Mouse (Mus musculus): Measurements from ENCODE around the gene Gm10803. TPM values are rescaled to one million over a fixed set of nuclear protein-coding genes. Genes with fewer than 3 reads are reported as not detected.

Gene Gm10803
- polyA plus RNA-seq, 1 experiment from 2014 or later: not detected

- Histone ChIP-seq H3K36me3 (ENCODE audit: control insufficient read depth, insufficient read depth, low read length) (no peaks in the 10 kb centered on the region), H3K27me3 (ENCODE audit: control insufficient read depth, insufficient read depth, low read length) (no peaks in the 10 kb centered on the region), H3K27ac (ENCODE audit: low read depth, low read length) (no peak overlapping the region), H3K4me1 (ENCODE audit: control insufficient read depth, insufficient read depth, low read length) (0 out of 2 replicates have a peak, but pooled peaks cover 2% of the 10 kb centered on the region), H3K9ac (ENCODE audit: low read length) (no peak overlapping the region), H3K4me3 (ENCODE audit: low read depth, low read length) (no peak overlapping the region), H3K9me3 (ENCODE audit: control insufficient read depth, low read length) (no peaks in the 10 kb centered on the region), H3K4me2 (no peak overlapping the region)
- ATAC-seq (ENCODE audit: low FRiP score) (no peak), DNase-seq (ENCODE audit: low spot score, missing footprints) (no peak)
- WGBS: 94% methylated on average over 7 of the region's 7 CpGs
Measured at GRCm38 (mm10) chr2:93533891-93534290, 26.5 kb upstream of the Gm10803 start.

DNA sequence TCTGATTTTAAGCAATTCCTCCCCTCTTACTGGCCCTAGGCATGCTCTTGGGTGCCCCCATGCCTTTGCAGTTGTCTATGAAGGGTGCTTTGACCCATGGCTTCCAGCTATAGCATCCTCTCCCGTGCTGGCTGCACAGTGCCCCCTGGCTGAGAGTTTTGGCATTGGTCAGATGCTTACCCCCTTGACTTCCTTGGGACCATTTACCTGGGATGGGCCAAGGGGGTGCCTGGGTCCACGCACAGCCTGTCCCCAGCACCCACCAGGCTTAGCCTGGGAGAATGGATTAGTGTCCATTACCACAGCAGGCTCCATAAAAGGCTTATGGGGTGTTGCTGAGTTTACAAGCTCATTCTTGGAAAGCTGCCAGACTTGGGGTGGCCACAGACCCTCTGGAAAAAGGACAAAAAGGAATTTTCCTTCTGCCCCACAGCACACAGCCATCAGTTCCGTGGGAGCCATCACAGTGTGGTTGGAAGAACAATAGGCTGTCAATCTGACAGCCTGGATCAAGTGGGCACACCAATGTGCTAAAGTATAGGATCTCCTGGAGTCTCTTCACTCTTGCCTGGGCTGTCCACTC lies 22.9 kb upstream of the Gm10803 start:
- H3K9ac ChIP-seq (ENCODE audit: low read length): no peak overlapping the region
- no peaks in the 10 kb centered on the region for H3K36me3 ChIP-seq (ENCODE audit: control insufficient read depth, insufficient read depth, low read length)
- ATAC-seq (ENCODE audit: low FRiP score) (no peak; the same call in 1 of the 2 replicates), DNase-seq (ENCODE audit: low spot score, missing footprints) (no peak)
- WGBS: 62% methylated on average over 3 of the region's 3 CpGs
- no peak overlapping the region for H3K27ac ChIP-seq (ENCODE audit: low read depth, low read length)
- H3K4me3 ChIP-seq (ENCODE audit: low read depth, low read length): no peak overlapping the region
- no peak overlapping the region for H3K4me2 ChIP-seq
- peaks cover 5% of the 10 kb centered on the region; the same call in 1 of the 2 replicates for H3K4me1 ChIP-seq (ENCODE audit: control insufficient read depth, insufficient read depth, low read length)
- no peaks in the 10 kb centered on the region for H3K27me3 ChIP-seq (ENCODE audit: control insufficient read depth, insufficient read depth, low read length)
- no peaks in the 10 kb centered on the region for H3K9me3 ChIP-seq (ENCODE audit: control insufficient read depth, low read length)

- ATAC-seq (ENCODE audit: low FRiP score) (no peak), DNase-seq (ENCODE audit: low spot score, missing footprints) (no peak)
- Histone ChIP-seq H3K4me3 (ENCODE audit: low read depth, low read length) (no peak overlapping the region), H3K27ac (ENCODE audit: low read depth, low read length) (no peak overlapping the region), H3K9me3 (ENCODE audit: control insufficient read depth, low read length) (no peaks in the 10 kb centered on the region), H3K4me2 (no peak overlapping the region), H3K4me1 (ENCODE audit: control insufficient read depth, insufficient read depth, low read length) (peaks cover 5% of the 10 kb centered on the region; the same call in 1 of the 2 replicates), H3K36me3 (ENCODE audit: control insufficient read depth, insufficient read depth, low read length) (no peaks in the 10 kb centered on the region), H3K9ac (ENCODE audit: low read length) (no peak overlapping the region), H3K27me3 (ENCODE audit: control insufficient read depth, insufficient read depth, low read length) (no peaks in the 10 kb centered on the region)
- 33% methylated on average over 6 of the region's 6 CpGs for WGBS
Measured at GRCm38 (mm10) chr2:93538140-93538539, 22.2 kb upstream of the Gm10803 start.

GRCm38 (mm10) chr2:93541771-93542170 lies 18.6 kb upstream of the Gm10803 start:
- ATAC-seq (ENCODE audit: low FRiP score): no peak
- DNase-seq (ENCODE audit: low spot score, missing footprints): no peak
- H3K9me3 ChIP-seq (ENCODE audit: control insufficient read depth, low read length): no peaks in the 10 kb centered on the region
- no peak overlapping the region for H3K4me3 ChIP-seq (ENCODE audit: low read depth, low read length)
- no peak overlapping the region for H3K4me2 ChIP-seq
- H3K36me3 ChIP-seq (ENCODE audit: control insufficient read depth, insufficient read depth, low read length): no peaks in the 10 kb centered on the region
- WGBS: 91% methylated on average over 2 of the region's 2 CpGs
- no peaks in the 10 kb centered on the region for H3K27me3 ChIP-seq (ENCODE audit: control insufficient read depth, insufficient read depth, low read length)
- no peak overlapping the region for H3K27ac ChIP-seq (ENCODE audit: low read depth, low read length)
- H3K4me1 ChIP-seq (ENCODE audit: control insufficient read depth, insufficient read depth, low read length): peaks cover 5% of the 10 kb centered on the region; the same call in 1 of the 2 replicates
- no peak overlapping the region for H3K9ac ChIP-seq (ENCODE audit: low read length)

DNA sequence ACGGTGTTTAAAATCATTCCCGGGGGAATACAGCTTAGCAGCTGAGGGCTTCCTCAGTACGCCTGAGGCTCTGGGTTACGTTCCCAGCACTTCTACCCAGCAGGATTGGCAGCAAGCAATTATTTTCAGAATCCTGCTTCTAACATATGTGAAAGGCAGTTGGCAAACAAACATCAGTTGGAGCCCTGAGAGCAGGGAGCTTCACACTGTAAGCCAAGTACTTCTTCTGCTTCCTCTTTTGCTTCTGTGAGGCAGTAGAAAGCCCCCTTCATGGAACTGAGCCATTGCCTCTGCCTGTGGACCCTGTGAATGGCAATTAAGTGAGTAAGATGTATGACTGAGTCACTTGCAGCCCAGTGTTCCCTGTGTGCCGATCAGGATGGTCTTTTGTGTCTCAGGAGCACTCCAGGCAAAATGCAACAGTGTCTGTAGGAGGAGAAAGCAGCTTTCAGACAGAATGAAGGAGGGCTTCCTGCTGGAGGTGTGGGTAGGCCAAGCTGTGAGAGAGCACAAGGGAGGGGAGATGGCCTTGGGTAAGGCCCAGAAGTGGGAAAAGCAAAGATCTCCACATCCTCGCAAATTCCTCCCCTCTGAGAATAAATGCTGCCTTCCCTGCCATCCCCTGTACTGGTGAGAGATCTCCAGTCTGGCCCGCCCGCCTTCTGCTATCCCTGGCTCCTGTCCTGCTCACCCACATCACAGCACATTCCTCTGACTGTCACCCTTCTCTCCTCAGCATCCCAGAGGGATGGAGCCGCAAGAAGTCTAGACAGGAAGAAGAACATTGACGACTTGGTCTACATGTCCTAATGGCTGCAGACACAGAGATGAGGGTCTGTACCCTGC lies 7.5 kb upstream of the Gm10803 start:
- Histone ChIP-seq H3K9ac (ENCODE audit: low read length) (no peak overlapping the region), H3K27me3 (ENCODE audit: control insufficient read depth, insufficient read depth, low read length) (no peaks in the 10 kb centered on the region), H3K36me3 (ENCODE audit: control insufficient read depth, insufficient read depth, low read length) (no peaks in the 10 kb centered on the region), H3K4me2 (no peak overlapping the region), H3K4me1 (ENCODE audit: control insufficient read depth, insufficient read depth, low read length) (no peaks in the 10 kb centered on the region), H3K4me3 (ENCODE audit: low read depth, low read length) (no peak overlapping the region), H3K9me3 (ENCODE audit: control insufficient read depth, low read length) (no peaks in the 10 kb centered on the region), H3K27ac (ENCODE audit: low read depth, low read length) (no peak overlapping the region)
- peak; percentile 85 for DNase-seq (ENCODE audit: low spot score, missing footprints)
- ATAC-seq (ENCODE audit: low FRiP score): no peak
- 69% methylated on average over 10 of the region's 10 CpGs for WGBS

- no peak for ATAC-seq (ENCODE audit: low FRiP score)
- Histone ChIP-seq H3K4me2 (no peak overlapping the region), H3K4me3 (ENCODE audit: low read depth, low read length) (no peak overlapping the region), H3K27ac (ENCODE audit: low read depth, low read length) (no peak overlapping the region), H3K36me3 (ENCODE audit: control insufficient read depth, insufficient read depth, low read length) (no peaks in the 10 kb centered on the region), H3K27me3 (ENCODE audit: control insufficient read depth, insufficient read depth, low read length) (no peaks in the 10 kb centered on the region), H3K9ac (ENCODE audit: low read length) (no peak overlapping the region), H3K9me3 (ENCODE audit: control insufficient read depth, low read length) (no peaks in the 10 kb centered on the region), H3K4me1 (ENCODE audit: control insufficient read depth, insufficient read depth, low read length) (no peaks in the 10 kb centered on the region)
- WGBS: 55% methylated on average over 5 of the region's 5 CpGs
- peak; percentile 76 for DNase-seq (ENCODE audit: low spot score, missing footprints)
Measured at GRCm38 (mm10) chr2:93553905-93554304, 6.5 kb upstream of the Gm10803 start.

DNA sequence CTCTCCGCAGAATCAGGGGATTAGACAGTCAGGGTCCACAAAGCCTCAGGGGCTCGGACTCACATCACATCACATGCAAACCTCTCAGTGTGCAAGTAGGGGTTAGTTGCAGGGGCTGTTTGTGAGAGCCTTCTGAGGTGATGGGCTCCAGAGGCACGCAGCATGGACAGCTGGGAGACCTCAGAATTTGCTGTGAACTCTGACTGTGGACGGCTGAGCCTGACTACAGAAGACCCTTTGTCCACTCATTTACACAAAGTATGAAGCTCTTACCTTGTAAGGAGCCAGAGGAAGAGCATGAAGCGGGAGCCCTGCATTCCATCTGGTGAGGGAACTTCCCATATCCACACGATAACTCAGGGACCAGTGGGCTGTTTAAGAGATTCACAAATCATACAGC lies 5.3 kb downstream of the Gm10803 start:
- H3K27me3 ChIP-seq (ENCODE audit: control insufficient read depth, insufficient read depth, low read length): no peaks in the 10 kb centered on the region
- peaks cover 3% of the 10 kb centered on the region for H3K4me1 ChIP-seq (ENCODE audit: control insufficient read depth, insufficient read depth, low read length)
- H3K27ac ChIP-seq (ENCODE audit: low read depth, low read length): no peak overlapping the region
- H3K9ac ChIP-seq (ENCODE audit: low read length): no peak overlapping the region
- H3K4me2 ChIP-seq: no peak overlapping the region
- ATAC-seq (ENCODE audit: low FRiP score) (no peak), DNase-seq (ENCODE audit: low spot score, missing footprints) (no peak)
- H3K4me3 ChIP-seq (ENCODE audit: low read depth, low read length): no peak overlapping the region
- H3K36me3 ChIP-seq (ENCODE audit: control insufficient read depth, insufficient read depth, low read length): no peaks in the 10 kb centered on the region
- 38% methylated on average over 6 of the region's 6 CpGs for WGBS
- no peaks in the 10 kb centered on the region for H3K9me3 ChIP-seq (ENCODE audit: control insufficient read depth, low read length)

DNA sequence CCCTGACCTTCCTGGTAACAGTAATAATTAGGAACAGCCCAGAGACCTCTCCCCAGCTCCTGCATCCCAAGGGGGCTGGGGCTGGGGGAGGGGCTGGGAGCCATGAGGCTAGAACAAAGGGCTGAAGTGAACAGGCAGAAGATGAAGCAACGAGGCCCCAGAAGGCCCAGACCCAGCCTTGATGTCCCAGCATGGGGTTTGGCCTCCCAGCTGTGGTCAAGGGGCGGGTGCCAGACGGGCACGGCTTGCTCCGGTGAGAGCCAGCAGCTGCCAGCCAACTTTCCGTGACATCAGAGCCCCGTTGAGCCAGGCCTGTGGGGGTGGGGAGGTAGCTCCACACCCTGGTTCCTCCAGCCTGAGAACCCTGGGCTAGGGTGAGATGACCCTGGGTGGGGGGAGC lies 7.3 kb downstream of the Gm10803 start:
- Histone ChIP-seq H3K9ac (ENCODE audit: low read length) (no peak overlapping the region), H3K4me2 (no peak overlapping the region), H3K4me3 (ENCODE audit: low read depth, low read length) (no peak overlapping the region), H3K36me3 (ENCODE audit: control insufficient read depth, insufficient read depth, low read length) (no peaks in the 10 kb centered on the region), H3K27ac (ENCODE audit: low read depth, low read length) (no peak overlapping the region), H3K4me1 (ENCODE audit: control insufficient read depth, insufficient read depth, low read length) (peaks cover 3% of the 10 kb centered on the region), H3K27me3 (ENCODE audit: control insufficient read depth, insufficient read depth, low read length) (no peaks in the 10 kb centered on the region), H3K9me3 (ENCODE audit: control insufficient read depth, low read length) (no peaks in the 10 kb centered on the region)
- peak; percentile 35; the same call in 1 of the 2 replicates for ATAC-seq (ENCODE audit: low FRiP score)
- 36% methylated on average over 7 of the region's 7 CpGs for WGBS
- DNase-seq (ENCODE audit: low spot score, missing footprints): peak; percentile 78

GRCm38 (mm10) chr2:93572565-93572964 lies 12.2 kb downstream of the Gm10803 start:
- WGBS: 82% methylated on average over 5 of the region's 5 CpGs
- H3K27ac ChIP-seq (ENCODE audit: low read depth, low read length): no peak overlapping the region

More at GRCm38 (mm10) chr2:93572565-93572964, 12.2 kb downstream of the Gm10803 start:
- Histone ChIP-seq H3K27me3 (ENCODE audit: control insufficient read depth, insufficient read depth, low read length) (no peaks in the 10 kb centered on the region), H3K9me3 (ENCODE audit: control insufficient read depth, low read length) (no peaks in the 10 kb centered on the region), H3K4me1 (ENCODE audit: control insufficient read depth, insufficient read depth, low read length) (peaks cover 2% of the 10 kb centered on the region), H3K36me3 (ENCODE audit: control insufficient read depth, insufficient read depth, low read length) (no peaks in the 10 kb centered on the region), H3K4me3 (ENCODE audit: low read depth, low read length) (no peak overlapping the region), H3K4me2 (no peak overlapping the region), H3K9ac (ENCODE audit: low read length) (no peak overlapping the region)
- ATAC-seq (ENCODE audit: low FRiP score) (no peak), DNase-seq (ENCODE audit: low spot score, missing footprints) (peak; percentile 28)
